Mouse (Mus musculus) hindbrain, embryonic 16.5 days (tissue): ENCODE results near the gene Chid1. TPM values are rescaled to one million over a fixed set of nuclear protein-coding genes. Genes with fewer than 3 reads are reported as not detected.

Experiments
- ATAC-seq: fragments of 200-750 bp; cut with Nextera tagmentation; 2 replicates; pipeline ENCODE4 v1.8.0; 2017; ENCODE audit warnings: moderate TSS enrichment, moderate library complexity
- H3K27ac ChIP-seq: fragments of 300-500 bp; sonication (generic); 2 replicates; pipeline ENCODE4 v1.5.1; 2014; ENCODE audit warnings: low read depth, mild to moderate bottlenecking, control low read depth, low read length, moderate library complexity
- H3K27me3 ChIP-seq: fragments of 300-500 bp; sonication (generic); replicated peaks from 2 replicates; pipeline ENCODE4 v1.6.1; 2014; ENCODE audit warnings: low read length; ENCODE audit not compliant: control insufficient read depth, insufficient read depth
- H3K36me3 ChIP-seq: fragments of 300-500 bp; sonication (generic); 2 replicates; pipeline ENCODE4 v1.6.1; 2014; ENCODE audit warnings: mild to moderate bottlenecking, low read length, moderate library complexity, mixed read lengths; ENCODE audit not compliant: control insufficient read depth, insufficient read depth
- H3K4me1 ChIP-seq: fragments of 300-500 bp; sonication (generic); 2 replicates; pipeline ENCODE4 v1.6.1; 2014; ENCODE audit warnings: low read depth, low read length; ENCODE audit not compliant: control insufficient read depth, insufficient read depth
- H3K4me2 ChIP-seq: fragments of 300-500 bp; sonication (generic); 2 replicates; pipeline ENCODE4 v1.6.1; 2014; ENCODE audit warnings: mild to moderate bottlenecking, low read length, control low read depth, moderate library complexity
- H3K4me3 ChIP-seq: fragments of 300-500 bp; sonication (generic); 2 replicates; pipeline ENCODE4 v1.5.1; 2014; ENCODE audit warnings: mild to moderate bottlenecking, low read length, control low read depth, moderate library complexity
- H3K9ac ChIP-seq: fragments of 300-500 bp; sonication (generic); 2 replicates; pipeline ENCODE4 v1.6.1; 2014; ENCODE audit warnings: low read depth, mild to moderate bottlenecking, control low read depth, low read length, moderate library complexity
- H3K9me3 ChIP-seq: fragments of 300-500 bp; sonication (generic); 2 replicates; pipeline ENCODE4 v1.6.1; 2014; ENCODE audit warnings: mild to moderate bottlenecking, low read length, moderate library complexity; ENCODE audit not compliant: control insufficient read depth
- WGBS: fragments of 180-500 bp; shearing (Covaris S2); extraction: QIAGEN DNeasy Blood & Tissue Kit; methylation state at CpG from one replicate; pipeline ENCODE4 v1.1.7; 2014; 5-methylcytosine and 5-hydroxymethylcytosine counted together
- polyA plus RNA-seq: library from polyadenylated mRNA; unstranded; fragments of >200 nt; fragmentation: Nextera tagmentation; extraction: Ambion mirVana; gene quantifications from 2 replicates; pipeline ENCODE4 v1.2.1, GENCODE M21; 2015

Chid1 gene
- polyA plus RNA-seq, 1 experiment from 2014 or later, result 56.7 TPM

GRCm38 (mm10) chr7:141541681-141542080 lies 2.0 kb upstream of the Chid1 start:
- WGBS, result 86% methylated on average over 4 of the region's 4 CpGs
- no peak overlapping the region for H3K4me2 ChIP-seq
- no peak overlapping the region for H3K9ac ChIP-seq
- ATAC-seq, result no peak
- H3K9me3 ChIP-seq, result no peaks in the 10 kb centered on the region
- peaks cover 16% of the 10 kb centered on the region for H3K4me1 ChIP-seq
- H3K36me3 ChIP-seq, result no peaks in the 10 kb centered on the region
- no peaks in the 10 kb centered on the region for H3K27me3 ChIP-seq
- H3K4me3 ChIP-seq, result no peak overlapping the region
- no peak overlapping the region for H3K27ac ChIP-seq

- peaks cover 16% of the 10 kb centered on the region for H3K4me1 ChIP-seq
- WGBS, result 53% methylated on average over 13 of the region's 13 CpGs
- H3K4me2 ChIP-seq, result peak overlapping the region; percentile 75
- no peaks in the 10 kb centered on the region for H3K27me3 ChIP-seq
- no peaks in the 10 kb centered on the region for H3K9me3 ChIP-seq
- no peaks in the 10 kb centered on the region for H3K36me3 ChIP-seq
- H3K27ac ChIP-seq, result peak overlapping the region; percentile 64
- ATAC-seq, result peak; percentile 46
- H3K9ac ChIP-seq, result peak overlapping the region; percentile 74
- H3K4me3 ChIP-seq, result peak overlapping the region; percentile 59
Observed at GRCm38 (mm10) chr7:141540312-141541081, 840 bp upstream of the Chid1 start.

- Histone ChIP-seq H3K27me3 (no peaks in the 10 kb centered on the region), H3K4me2 (peak overlapping the region; percentile 75), H3K9ac (peak overlapping the region; percentile 74), H3K4me3 (peak overlapping the region; percentile 59), H3K27ac (peak overlapping the region; percentile 75), H3K36me3 (no peaks in the 10 kb centered on the region), H3K9me3 (no peaks in the 10 kb centered on the region), H3K4me1 (peaks cover 16% of the 10 kb centered on the region)
- WGBS, result 21% methylated on average over 18 of the region's 18 CpGs
- ATAC-seq, result no peak; the same call in 1 of the 2 replicates
Observed at GRCm38 (mm10) chr7:141538852-141539555, 653 bp downstream of the Chid1 start.

DNA sequence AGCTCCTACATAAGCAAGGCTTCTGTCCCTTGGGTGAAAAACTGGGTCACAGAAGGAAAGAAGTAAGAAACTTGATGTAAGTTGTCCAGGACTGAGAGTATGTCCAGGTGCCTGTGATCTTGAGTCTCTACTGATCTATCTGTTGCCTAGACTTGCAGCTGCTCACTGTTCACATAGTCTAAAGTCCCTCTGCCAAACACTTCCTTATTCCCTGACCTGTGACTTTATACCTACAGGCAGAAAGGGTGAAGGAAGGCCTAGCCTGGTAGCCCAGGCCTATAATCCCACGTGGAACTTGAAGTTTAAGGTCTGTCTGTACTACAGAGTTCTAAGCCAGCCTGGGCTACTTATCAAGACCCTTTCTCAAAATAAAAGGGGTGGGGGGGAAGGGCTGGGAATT lies 4.1 kb downstream of the Chid1 start:
- H3K4me2 ChIP-seq, result no peak overlapping the region
- ATAC-seq, result no peak
- no peak overlapping the region for H3K4me3 ChIP-seq
- no peaks in the 10 kb centered on the region for H3K27me3 ChIP-seq
- WGBS, result 76% methylated on average over 1 of the region's 1 CpGs
- peaks cover 14% of the 10 kb centered on the region for H3K4me1 ChIP-seq
- no peak overlapping the region for H3K27ac ChIP-seq
- no peaks in the 10 kb centered on the region for H3K9me3 ChIP-seq
- no peak overlapping the region for H3K9ac ChIP-seq
- H3K36me3 ChIP-seq, result peaks cover 2% of the 10 kb centered on the region; the same call in 1 of the 2 replicates

GRCm38 (mm10) chr7:141525580-141525925 lies 14.1 kb downstream of the Chid1 start:
- Histone ChIP-seq H3K9ac (no peak overlapping the region), H3K27me3 (no peaks in the 10 kb centered on the region), H3K9me3 (no peaks in the 10 kb centered on the region), H3K4me2 (no peak overlapping the region), H3K27ac (no peak overlapping the region), H3K36me3 (peaks cover 15% of the 10 kb centered on the region), H3K4me3 (no peak overlapping the region), H3K4me1 (no peaks in the 10 kb centered on the region)
- peak; percentile 38; the same call in 1 of the 2 replicates for ATAC-seq
- WGBS, result 78% methylated on average over 4 of the region's 4 CpGs

- peaks cover 15% of the 10 kb centered on the region for H3K36me3 ChIP-seq
- no peak overlapping the region for H3K27ac ChIP-seq
- 47% methylated on average over 6 of the region's 6 CpGs for WGBS
- H3K4me2 ChIP-seq, result no peak overlapping the region
- H3K4me1 ChIP-seq, result no peaks in the 10 kb centered on the region
- no peak overlapping the region for H3K4me3 ChIP-seq
- no peaks in the 10 kb centered on the region for H3K27me3 ChIP-seq
- peak; percentile 89 for ATAC-seq
- H3K9ac ChIP-seq, result no peak overlapping the region
- no peaks in the 10 kb centered on the region for H3K9me3 ChIP-seq
Observed at GRCm38 (mm10) chr7:141524760-141525579, 14.7 kb downstream of the Chid1 start.

DNA sequence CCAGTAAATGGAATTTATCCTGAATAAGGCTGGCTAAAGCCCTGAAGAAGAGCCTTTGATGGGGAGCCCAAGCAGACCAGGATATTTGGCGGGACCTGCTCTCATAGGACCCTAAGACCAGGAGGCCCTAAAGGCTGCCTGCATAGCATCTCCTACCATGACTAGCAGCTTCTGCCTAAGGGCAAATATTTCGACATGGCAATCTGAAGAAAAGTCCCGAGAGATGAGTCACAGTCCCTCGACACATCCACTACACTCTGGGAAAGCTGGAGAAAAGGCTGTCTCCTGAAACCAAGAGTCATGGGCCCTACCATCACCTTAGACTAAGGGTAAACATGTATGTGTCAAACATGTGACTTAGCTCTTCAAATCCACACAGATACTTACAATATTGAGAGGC lies 15.4 kb downstream of the Chid1 start:
- Histone ChIP-seq H3K36me3 (peaks cover 15% of the 10 kb centered on the region), H3K4me1 (no peaks in the 10 kb centered on the region), H3K27me3 (no peaks in the 10 kb centered on the region), H3K27ac (no peak overlapping the region), H3K9ac (no peak overlapping the region), H3K4me2 (no peak overlapping the region), H3K4me3 (no peak overlapping the region), H3K9me3 (no peaks in the 10 kb centered on the region)
- ATAC-seq, result no peak
- WGBS, result 93% methylated on average over 4 of the region's 4 CpGs

- Histone ChIP-seq H3K27ac (no peak overlapping the region), H3K4me2 (no peak overlapping the region), H3K9me3 (no peaks in the 10 kb centered on the region), H3K4me3 (no peak overlapping the region), H3K36me3 (peaks cover 17% of the 10 kb centered on the region), H3K9ac (no peak overlapping the region), H3K4me1 (no peaks in the 10 kb centered on the region), H3K27me3 (no peaks in the 10 kb centered on the region)
- ATAC-seq, result no peak
- 30% methylated on average over 4 of the region's 4 CpGs for WGBS
Observed at GRCm38 (mm10) chr7:141523007-141523406, 16.6 kb downstream of the Chid1 start.

GRCm38 (mm10) chr7:141519795-141520194 lies 19.9 kb downstream of the Chid1 start:
- WGBS, result 81% methylated on average over 1 of the region's 1 CpGs
- peaks cover 5% of the 10 kb centered on the region for H3K36me3 ChIP-seq
- no peak overlapping the region for H3K27ac ChIP-seq
- H3K4me3 ChIP-seq, result no peak overlapping the region
- no peak overlapping the region for H3K9ac ChIP-seq
- no peaks in the 10 kb centered on the region for H3K4me1 ChIP-seq
- no peaks in the 10 kb centered on the region for H3K27me3 ChIP-seq
- H3K9me3 ChIP-seq, result no peaks in the 10 kb centered on the region
- no peak overlapping the region for H3K4me2 ChIP-seq
- no peak for ATAC-seq
